Mouse (Mus musculus) hindlimb bud, embryonic 11.5 days (tissue): ENCODE data around the gene Tmem190.
"Not testable (repeated sequence)": the region's sequence is repeated elsewhere in the genome, so short reads cannot be mapped to it uniquely, and the experiment has no call there.

ENCODE experiments used
- DNase-seq: peaks from one replicate; pipeline ENCODE4 v3.0.0-alpha.2; 2012; ENCODE audit warnings: low read depth, low spot score; ENCODE audit errors: extremely low spot score

Gene Tmem190

DNA sequence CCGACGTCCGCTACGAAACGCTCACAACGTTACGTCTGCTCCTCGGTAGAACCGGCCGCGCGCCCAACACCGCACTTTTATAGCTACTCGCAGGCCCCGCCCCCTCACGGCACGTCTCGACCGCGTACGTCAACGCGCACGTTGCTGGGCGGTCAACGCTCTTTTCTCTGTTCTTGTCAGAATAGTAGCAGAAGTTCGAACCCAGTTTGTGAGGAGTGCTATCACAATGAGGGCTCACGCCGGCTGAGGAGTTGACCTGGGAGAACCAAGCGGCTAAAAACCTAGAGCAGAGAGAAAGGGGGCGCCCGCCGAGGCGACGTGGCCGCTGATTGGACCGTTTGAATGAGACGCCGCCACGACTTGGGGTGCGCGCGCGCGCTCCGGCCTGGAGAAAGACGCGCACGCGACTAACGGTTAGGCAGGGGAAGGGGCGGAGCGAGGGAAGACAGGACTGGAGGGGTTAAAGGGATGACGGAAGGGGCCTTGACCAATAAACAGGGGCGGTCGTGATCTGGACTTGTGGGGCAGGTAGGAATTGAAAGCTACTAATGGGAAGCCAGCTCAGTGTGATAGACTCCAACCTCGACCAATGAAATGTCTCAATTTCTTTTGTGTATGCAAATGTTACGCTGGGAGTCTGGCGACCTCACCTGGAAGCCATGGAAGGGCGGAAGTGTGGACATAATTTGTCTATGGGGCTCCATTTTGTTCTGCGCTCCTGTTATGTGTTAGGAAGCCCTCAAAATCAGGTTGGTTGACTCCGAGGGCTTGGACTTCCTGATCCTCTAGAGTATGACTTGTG lies 29.8 kb downstream of the Tmem190 start, which contains the start of gene Ube2s:
TSS of gene Ube2s (minus strand) at position 288 of the 802 bp plus-strand sequence.
- peak; percentile 96 for DNase-seq

DNA sequence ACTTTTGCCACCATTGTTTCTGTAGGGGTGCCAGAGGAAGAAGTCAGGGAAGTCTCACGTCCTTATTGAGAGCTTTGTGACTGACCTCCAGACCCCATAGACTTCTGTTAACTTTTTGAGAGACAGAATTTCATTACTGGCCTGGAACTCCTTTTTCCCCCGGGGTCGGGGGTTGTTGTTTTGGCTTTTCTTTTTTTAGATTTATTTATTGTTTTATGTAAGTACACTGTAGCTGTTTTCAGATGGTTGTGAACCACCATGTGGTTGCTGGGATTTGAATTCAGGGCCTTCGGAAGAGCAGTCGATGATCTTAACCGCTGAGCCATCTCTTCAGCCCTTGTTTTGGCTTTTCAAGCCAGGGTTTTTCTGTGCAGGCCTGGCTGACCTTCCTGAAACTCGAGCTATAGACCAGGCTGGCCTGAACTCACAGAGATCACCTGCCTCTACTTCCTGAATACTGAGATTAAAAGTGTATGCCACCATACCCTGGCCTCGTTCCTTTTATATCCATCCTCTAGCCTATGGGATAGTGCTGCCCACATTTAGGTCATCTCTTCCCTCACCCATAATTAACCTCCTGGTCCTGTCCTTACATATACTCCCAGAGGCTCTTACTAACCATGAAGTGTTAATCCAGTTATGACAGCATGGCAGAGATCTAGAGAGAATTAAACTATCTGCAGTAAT lies 30.5 kb downstream of the Tmem190 start:
- no peak for DNase-seq

DNA sequence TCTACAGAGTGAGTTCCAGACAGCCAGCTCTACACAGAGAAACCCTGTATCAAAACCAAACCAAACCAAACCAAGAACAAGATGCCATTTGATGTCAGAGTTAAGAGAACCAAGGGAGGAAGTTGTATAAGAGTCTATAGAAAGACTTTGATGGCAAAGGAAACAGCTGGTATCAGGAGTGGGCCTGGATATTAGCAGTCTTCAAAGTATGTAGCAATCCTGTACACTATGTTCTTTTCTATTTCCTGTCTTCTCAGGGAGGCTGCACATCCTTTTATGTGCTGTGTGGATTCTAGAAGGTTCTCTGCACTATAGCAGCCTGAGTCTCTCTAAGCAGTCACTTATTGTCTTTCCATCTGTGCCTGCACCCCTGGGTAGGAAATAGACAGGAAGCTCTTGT lies 33.8 kb downstream of the Tmem190 start:
- no peak for DNase-seq

DNA sequence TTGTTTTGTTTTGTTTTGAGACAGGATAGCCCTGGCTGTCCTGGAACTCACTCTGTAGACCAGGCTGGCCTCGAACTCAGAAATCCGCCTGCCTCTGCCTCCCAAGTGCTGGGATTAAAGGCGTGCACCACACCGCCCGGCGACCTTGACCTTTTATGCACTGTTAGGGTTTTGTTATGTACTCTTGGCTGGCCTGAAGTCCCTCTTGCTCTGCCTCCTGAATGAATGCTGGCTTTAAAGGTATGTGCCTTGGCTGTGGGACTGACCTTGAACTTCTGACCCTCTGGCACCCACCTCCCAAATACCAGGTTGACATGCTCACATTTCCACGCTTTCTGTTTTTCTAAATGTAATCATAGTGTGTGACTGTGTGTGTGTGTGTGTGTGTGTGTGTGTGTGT lies 38.2 kb downstream of the Tmem190 start:
- DNase-seq, result not testable (repeated sequence)

DNA sequence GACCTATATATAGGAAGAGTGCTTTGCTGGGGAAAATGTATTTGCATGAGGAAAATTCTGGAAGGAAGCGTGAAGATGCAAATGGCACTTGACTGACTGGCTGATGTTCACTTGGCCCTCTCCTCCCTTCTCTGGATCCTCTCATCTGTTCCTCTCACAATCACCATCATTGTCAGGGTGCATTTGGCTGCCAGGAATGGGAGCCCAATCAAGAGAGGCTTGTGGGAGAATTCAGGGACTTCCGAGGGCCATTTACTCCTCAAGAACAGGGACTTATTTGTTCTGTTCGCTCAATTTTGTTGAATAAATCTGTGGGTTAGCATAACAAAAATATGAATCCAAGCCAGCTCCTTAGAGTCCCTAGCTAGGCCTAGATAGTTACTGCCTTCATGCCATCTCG lies 39.0 kb downstream of the Tmem190 start:
- DNase-seq, result no peak

DNA sequence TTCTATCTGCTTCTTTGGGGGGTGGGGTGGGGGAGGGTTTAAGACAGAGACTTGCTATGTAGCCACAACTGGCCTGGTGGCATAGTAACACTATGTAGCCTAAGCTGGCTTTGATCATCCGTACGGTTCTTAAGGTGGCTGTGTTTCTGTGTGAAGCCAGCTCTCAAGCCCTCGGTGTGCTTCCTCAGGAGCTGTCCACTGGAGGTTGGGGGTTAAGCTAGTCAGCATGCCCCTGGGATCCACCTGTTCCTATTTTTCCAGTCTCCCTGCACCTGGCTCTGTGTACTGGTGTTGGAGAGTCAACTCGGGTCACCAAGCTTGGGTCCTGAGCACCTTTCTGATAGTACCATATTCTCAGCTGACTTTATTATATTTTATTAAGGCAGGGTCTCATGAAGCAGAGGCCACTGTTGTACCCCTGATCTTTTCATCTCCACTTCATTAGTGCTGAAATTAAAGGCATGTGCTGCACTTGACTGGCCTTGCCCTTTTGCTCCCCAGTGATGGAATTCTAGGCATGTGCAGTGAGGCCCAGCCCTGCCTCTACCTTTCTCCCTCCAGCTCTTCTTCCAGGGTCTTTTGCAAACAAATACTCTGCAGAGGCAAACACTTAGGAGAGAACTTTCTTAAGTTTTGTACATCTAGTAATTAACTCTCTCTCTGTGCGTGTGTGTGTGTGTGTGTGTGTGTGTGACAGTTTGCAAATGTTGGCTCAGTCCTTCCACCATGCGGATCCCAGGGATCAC lies 39.6 kb downstream of the Tmem190 start:
- DNase-seq, result no peak

DNA sequence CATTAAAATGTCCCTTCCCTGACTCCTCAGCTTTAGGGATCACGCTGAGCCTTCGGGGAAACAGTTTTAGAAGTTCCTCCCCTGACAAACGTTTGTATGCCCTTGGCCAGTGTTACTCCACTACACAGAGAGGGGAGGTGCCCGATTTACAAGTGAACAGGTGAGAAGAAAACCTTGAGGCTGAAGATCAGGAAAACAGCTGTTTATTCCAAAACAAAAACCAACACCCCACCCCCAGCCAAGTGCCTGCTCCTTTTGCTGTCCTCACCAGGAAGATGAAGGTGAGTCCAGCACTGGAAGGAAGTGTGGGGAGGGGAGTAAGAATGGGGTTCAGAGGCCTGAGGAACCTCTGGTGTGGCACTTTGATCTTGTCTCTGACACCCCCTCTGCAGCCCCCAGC lies 42.6 kb downstream of the Tmem190 start:
- DNase-seq, result no peak

DNA sequence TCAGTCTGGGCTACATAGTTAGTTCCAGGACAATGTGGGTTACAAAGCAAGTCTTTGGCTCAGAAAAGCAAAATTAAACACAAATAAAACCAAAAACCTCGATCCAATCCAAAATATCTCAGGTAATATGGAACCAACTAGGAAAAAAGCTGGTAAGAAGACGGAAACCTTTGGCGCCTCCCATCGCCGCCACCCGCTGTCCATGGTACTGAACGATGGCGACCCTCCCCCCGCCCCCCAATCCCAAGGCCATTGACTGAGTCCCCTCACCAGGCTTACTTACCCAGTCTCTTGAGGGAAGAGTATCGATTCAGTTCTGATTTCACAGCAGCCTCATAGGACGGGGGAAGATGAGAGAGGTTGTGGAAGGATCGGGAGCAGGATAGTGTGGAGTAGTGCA lies 47.7 kb downstream of the Tmem190 start:
- no peak for DNase-seq
